ENCODE assay signal across 23 mouse cellular contexts in the genomic region with DNA sequence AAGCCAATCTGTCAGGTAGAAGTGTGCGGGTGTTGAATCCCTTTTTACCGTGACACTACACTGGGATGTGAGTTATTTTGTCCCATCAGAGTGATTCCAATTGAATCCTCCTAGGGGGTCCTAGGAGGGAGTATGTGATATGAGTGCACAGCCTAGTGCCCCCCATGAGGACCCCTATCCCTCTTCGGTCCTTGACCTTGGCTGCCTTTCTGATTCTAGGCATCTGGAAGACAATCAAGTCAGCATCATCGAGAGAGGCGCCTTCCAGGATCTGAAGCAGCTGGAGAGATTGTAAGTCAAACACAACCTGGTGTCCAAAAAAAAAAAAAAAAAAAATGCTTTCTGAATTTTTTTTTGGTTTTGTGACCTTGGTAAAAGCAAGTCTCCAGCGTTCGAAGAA. TPM values are rescaled to one million over a fixed set of nuclear protein-coding genes. Genes with fewer than 3 reads are reported as not detected.
DNase-seq lines count a peak whose midpoint lies in the region; ATAC-seq and TF ChIP-seq lines count a peak whose summit lies in the region.
"Had no signal": no experiment of that assay in that cellular context is flagged by ENCODE, and none has a peak within 500 bp of the region (broad histone marks: within the 10 kb centered on the region; RNA-seq: fewer than 3 reads in every experiment).

No protein-coding gene starts in this region.

- TF ChIP-seq EP300 in lung, postnatal 0 days (IDR thresholded peaks at IDR 0.05) = no peak

- intact Hi-C loops in left cerebral cortex, adult 2 months (cut with DNase I) = loop anchor here (5.0 kb wide), 2 partner anchors 85 to 230 kb away; no protein-coding TSS in a partner anchor

- 61% methylated on average over 7 of the region's 7 CpGs for WGBS in lung, postnatal 0 days

- no peak overlapping the region for H3K4me2 ChIP-seq in lung, postnatal 0 days (replicated peaks; ENCODE audit: low read depth, low read length)
- H3K4me2 ChIP-seq: forebrain, embryonic 13.5 days had no signal

- no peak overlapping the region for H3K9ac ChIP-seq in lung, postnatal 0 days (replicated peaks; ENCODE audit: low read depth)
- H3K9ac ChIP-seq: forebrain, embryonic 13.5 days; forebrain, postnatal 0 days; heart, embryonic 13.5 days had no signal

- H3K4me1 ChIP-seq in lung, postnatal 0 days (ENCODE audit: insufficient read depth, low read depth, low read length) = 0 out of 2 replicates have a peak, but pooled peaks cover 5% of the 10 kb centered on the region

- H3K4me3 ChIP-seq in left cerebral cortex, adult 2 months = no peak overlapping the region
- H3K4me3 ChIP-seq in lung, postnatal 0 days (ENCODE audit: low read depth, low read length) = no peak overlapping the region
- H3K4me3 ChIP-seq: forebrain, embryonic 13.5 days; gastrocnemius, adult 2 months; heart, embryonic 13.5 days had no signal

- ATAC-seq in lung, postnatal 0 days = no peak
- ATAC-seq: activated CD4-positive, CD25-positive, alpha-beta regulatory T cell, adult 4 months; forebrain, embryonic 13.5 days; forebrain, postnatal 0 days; Patski had no signal

- TF ChIP-seq CTCF in left cerebral cortex, adult 2 months (IDR thresholded peaks at IDR 0.05) = no peak
- no peak for TF ChIP-seq CTCF in lung, postnatal 0 days (IDR thresholded peaks at IDR 0.05)

- peak overlapping the region; percentile 54 for H3K27ac ChIP-seq in left cerebral cortex, adult 2 months
- H3K27ac ChIP-seq in lung, postnatal 0 days (ENCODE audit: low read length) = no peak overlapping the region
- H3K27ac ChIP-seq: forebrain, embryonic 13.5 days; gastrocnemius, adult 2 months; heart, embryonic 13.5 days had no signal

- no peak for DNase-seq in left cerebral cortex, adult 2 months (ENCODE audit: extremely low spot score in 1 of 2, low spot score in 2 of 2)
- no peak for DNase-seq in left cerebral cortex, adult 8-10 months (ENCODE audit: low spot score in 2 of 2)
- peak; percentile 39 for DNase-seq in lung, postnatal 0 days (ENCODE audit: low spot score)
- DNase-seq in lung, postnatal 36 days = peak; percentile 45
- DNase-seq in cerebellum, adult 11 months = no peak
- no peak for DNase-seq in spleen, adult 18-20 months
- DNase-seq in frontal cortex, postnatal 36 days (ENCODE audit: low spot score in 2 of 2) = no peak
- DNase-seq: adrenal gland, postnatal 14 days; cerebellum, adult 18-20 months; cerebellum, adult 9-11 months; cerebellum, postnatal 36 days; forebrain, postnatal 0 days; gastrocnemius, adult 2 months; gastrocnemius, postnatal 25 days; heart, postnatal 36 days had no signal

- no peaks in the 10 kb centered on the region for H3K36me3 ChIP-seq in lung, postnatal 0 days (ENCODE audit: insufficient read depth, low read length)

- no peaks in the 10 kb centered on the region for H3K27me3 ChIP-seq in lung, postnatal 0 days (replicated peaks; ENCODE audit: insufficient read depth, low read length)
- H3K27me3 ChIP-seq: forebrain, embryonic 13.5 days; heart, embryonic 13.5 days had no signal

- no peaks in the 10 kb centered on the region for H3K9me3 ChIP-seq in lung, postnatal 0 days (ENCODE audit: low read length)
- H3K9me3 ChIP-seq: embryonic facial prominence, embryonic 10.5 days; forebrain, embryonic 13.5 days; heart, embryonic 13.5 days had no signal

RNA-seq across cellular contexts. Expression of gene Slit3, which starts 56.5 kb away (rescaled TPM):
- 10 to 100 TPM; 56.7 to 60.0 TPM for total RNA-seq in left cerebral cortex, adult 2 months (2021)
- 10 to 100 TPM; 41.7 to 49.2 (median 48.2) TPM for total RNA-seq in left cerebral cortex, adult 8-10 months (2022)
- 13.1 and 14.2 TPM in 2 replicates for polyA plus RNA-seq in lung, postnatal 0 days (2015; fragmentation: Nextera tagmentation; extraction: Ambion mirVana)
- total RNA-seq: granulocyte monocyte progenitor cell, adult 5-6 weeks; MEL had no signal
- polyA plus RNA-seq: activated CD4-positive, CD25-positive, alpha-beta regulatory T cell, adult 4 months; C2C12 had no signal

Comparison
In these comparisons a context has a peak if more than half of its experiments do, and no peak if none do; other contexts are left out.
1. DNase-seq: peak in lung, postnatal 0 days (single experiment) and lung, postnatal 36 days (single experiment); none in left cerebral cortex, adult 2 months (0 of 2), left cerebral cortex, adult 8-10 months (0 of 2), cerebellum, adult 11 months (single experiment), spleen, adult 18-20 months (0 of 2) and frontal cortex, postnatal 36 days (0 of 2).